Mouse (Mus musculus) kidney, embryonic 16.5 days (tissue): Measurements from ENCODE around the gene 1700016C15Rik. TPM values are rescaled to one million over a fixed set of nuclear protein-coding genes. Genes with fewer than 3 reads are reported as not detected.

Experiments
- ATAC-seq: fragments of 200-750 bp; cut with Nextera tagmentation; 2 replicates; pipeline ENCODE4 v1.8.0; 2017; ENCODE audit warnings: moderate TSS enrichment; ENCODE audit not compliant: low FRiP score, low TSS enrichment
- H3K27ac ChIP-seq: fragments of 300-500 bp; sonication (generic); 2 replicates; pipeline ENCODE4 v1.5.1; 2014; ENCODE audit warnings: low read length
- H3K27me3 ChIP-seq: fragments of 300-500 bp; sonication (generic); 2 replicates; pipeline ENCODE4 v1.6.1; 2014; ENCODE audit warnings: low read length, control low read depth, mixed read lengths; ENCODE audit not compliant: insufficient read depth
- H3K36me3 ChIP-seq: fragments of 300-500 bp; sonication (generic); 2 replicates; pipeline ENCODE4 v1.6.1; 2014; ENCODE audit warnings: low read length, control low read depth, mixed read lengths; ENCODE audit not compliant: insufficient read depth
- H3K4me1 ChIP-seq: fragments of 300-500 bp; sonication (generic); 2 replicates; pipeline ENCODE4 v1.6.1; 2014; ENCODE audit warnings: low read length, control low read depth, mixed read lengths; ENCODE audit not compliant: insufficient read depth
- H3K4me2 ChIP-seq: fragments of 300-500 bp; sonication (generic); replicated peaks from 2 replicates; pipeline ENCODE4 v1.6.1; 2014; ENCODE audit warnings: low read depth, low read length
- H3K4me3 ChIP-seq: fragments of 300-500 bp; sonication (generic); 2 replicates; pipeline ENCODE4 v1.5.1; 2014; ENCODE audit warnings: mild to moderate bottlenecking, low read length
- H3K9ac ChIP-seq: fragments of 300-500 bp; sonication (generic); replicated peaks from 2 replicates; pipeline ENCODE4 v1.6.1; 2014; ENCODE audit warnings: low read length
- H3K9me3 ChIP-seq: fragments of 300-500 bp; sonication (generic); 2 replicates; pipeline ENCODE4 v1.6.1; 2016; ENCODE audit warnings: low read length, control low read depth
- WGBS: fragments of 180-500 bp; shearing (Covaris S2); extraction: QIAGEN DNeasy Blood & Tissue Kit; methylation state at CpG from one replicate; pipeline ENCODE4 v1.1.7; 2014; 5-methylcytosine and 5-hydroxymethylcytosine counted together
- polyA plus RNA-seq: library from polyadenylated mRNA; unstranded; fragments of >200 nt; fragmentation: Nextera tagmentation; extraction: Ambion mirVana; gene quantifications from 2 replicates; pipeline ENCODE4 v1.2.1, GENCODE M21; 2015

1700016C15Rik gene
- polyA plus RNA-seq, 1 experiment from 2014 or later = 0.71 TPM

DNA sequence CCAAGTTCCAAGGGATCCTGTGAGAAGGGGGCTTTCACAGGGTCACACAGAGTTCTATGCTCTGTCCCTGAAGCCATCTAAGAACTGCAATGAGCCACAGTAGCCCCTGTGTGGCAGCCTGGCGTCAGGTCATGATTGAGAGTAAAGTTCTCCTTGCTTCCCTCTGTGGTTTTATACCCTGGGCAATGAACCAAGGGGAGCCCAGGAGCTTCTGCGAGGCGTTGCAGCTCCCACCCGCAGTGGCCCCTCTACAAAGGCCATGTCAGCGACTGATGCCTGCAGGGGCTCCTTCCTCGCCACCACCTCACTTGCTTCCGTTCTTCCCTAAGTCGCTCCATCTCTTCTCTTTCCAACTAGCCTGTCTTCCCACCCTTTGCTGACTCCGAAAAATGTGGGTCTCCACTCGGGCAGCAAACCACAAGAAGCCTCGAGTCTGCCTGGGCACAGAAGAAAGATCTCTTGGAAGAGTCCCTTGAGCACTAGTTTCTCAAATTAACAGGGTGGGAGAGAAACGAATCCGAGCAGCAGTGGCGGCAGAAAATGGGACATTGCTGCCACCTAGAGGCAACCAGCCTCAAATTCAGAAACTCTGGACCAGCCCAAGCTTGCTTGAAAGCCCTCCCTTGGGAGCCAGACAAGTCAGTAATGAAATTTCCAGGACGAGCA, 27.0 kb upstream of the 1700016C15Rik start:
- Histone ChIP-seq H3K36me3 (no peaks in the 10 kb centered on the region), H3K27me3 (no peaks in the 10 kb centered on the region), H3K9ac (peak overlapping the region; percentile 46), H3K4me1 (no peaks in the 10 kb centered on the region), H3K9me3 (no peaks in the 10 kb centered on the region), H3K4me3 (peak overlapping the region; percentile 49), H3K4me2 (peak overlapping the region; percentile 86), H3K27ac (no peak overlapping the region)
- ATAC-seq = peak; percentile 89
- under 1% methylated on average over 15 of the region's 15 CpGs for WGBS

DNA sequence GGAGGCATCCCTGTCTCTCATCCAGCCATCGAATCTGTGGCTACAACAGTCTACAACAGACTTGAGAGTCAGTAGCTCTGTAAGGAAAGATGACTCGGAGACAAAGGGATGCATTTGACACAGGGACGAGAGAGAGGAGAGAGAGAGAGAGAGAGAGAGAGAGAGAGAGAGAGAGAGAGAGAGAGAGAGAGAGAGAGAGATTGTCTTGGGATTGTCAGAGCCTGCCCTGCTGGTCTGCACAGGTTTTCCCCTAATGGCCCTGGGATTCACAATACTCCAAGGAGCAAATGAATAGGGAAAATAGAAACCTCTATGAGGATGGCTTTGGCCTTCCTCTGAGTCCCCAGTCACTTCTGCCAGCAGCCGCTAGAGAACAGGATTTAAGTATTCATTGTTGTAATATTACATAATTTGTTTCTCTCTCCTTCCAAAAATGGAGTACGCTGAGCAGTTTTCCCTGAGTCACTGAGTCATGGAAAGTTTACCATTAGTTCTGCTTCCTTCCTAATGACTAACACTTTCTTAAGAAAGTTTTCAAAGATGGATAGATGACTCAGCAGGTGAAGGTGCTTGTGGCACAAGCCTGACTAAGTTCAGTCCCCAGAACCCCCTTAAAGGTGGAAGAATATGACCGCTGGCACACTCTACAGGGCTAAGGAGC, 26.3 kb upstream of the 1700016C15Rik start:
- Histone ChIP-seq H3K4me3 (no peak overlapping the region), H3K4me2 (0 out of 2 replicates have a peak overlapping the region, but pooled peaks have one; percentile 86), H3K27me3 (no peaks in the 10 kb centered on the region), H3K36me3 (no peaks in the 10 kb centered on the region), H3K9me3 (no peaks in the 10 kb centered on the region), H3K27ac (no peak overlapping the region), H3K9ac (no peak overlapping the region), H3K4me1 (no peaks in the 10 kb centered on the region)
- no peak for ATAC-seq
- WGBS = 48% methylated on average over 6 of the region's 6 CpGs

DNA sequence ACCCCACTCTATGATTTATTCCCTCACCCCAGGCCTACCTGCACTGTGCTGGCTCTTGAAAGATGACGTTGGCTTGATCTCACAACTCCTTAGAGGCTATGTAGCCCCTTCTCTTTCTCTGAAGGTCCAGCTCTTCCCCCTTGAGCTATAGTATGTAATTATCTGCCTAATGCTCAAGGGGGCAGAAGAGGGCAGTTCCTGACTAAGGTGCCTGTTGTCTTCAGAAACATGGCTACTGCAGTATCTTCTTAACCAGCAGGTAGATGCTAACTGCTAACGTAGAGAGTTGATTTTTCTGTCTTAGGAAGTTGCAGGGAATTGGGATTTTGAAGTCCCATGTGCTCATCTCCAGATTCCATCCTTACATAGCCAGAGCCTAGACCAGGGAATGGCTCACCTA, 24.4 kb upstream of the 1700016C15Rik start:
- H3K4me3 ChIP-seq = no peak overlapping the region
- 58% methylated on average over 2 of the region's 2 CpGs for WGBS
- H3K9ac ChIP-seq = no peak overlapping the region
- H3K27me3 ChIP-seq = no peaks in the 10 kb centered on the region
- peaks cover 6% of the 10 kb centered on the region; the same call in 1 of the 2 replicates for H3K9me3 ChIP-seq
- no peaks in the 10 kb centered on the region for H3K36me3 ChIP-seq
- ATAC-seq = no peak
- H3K27ac ChIP-seq = no peak overlapping the region
- H3K4me2 ChIP-seq = no peak overlapping the region
- H3K4me1 ChIP-seq = no peaks in the 10 kb centered on the region

DNA sequence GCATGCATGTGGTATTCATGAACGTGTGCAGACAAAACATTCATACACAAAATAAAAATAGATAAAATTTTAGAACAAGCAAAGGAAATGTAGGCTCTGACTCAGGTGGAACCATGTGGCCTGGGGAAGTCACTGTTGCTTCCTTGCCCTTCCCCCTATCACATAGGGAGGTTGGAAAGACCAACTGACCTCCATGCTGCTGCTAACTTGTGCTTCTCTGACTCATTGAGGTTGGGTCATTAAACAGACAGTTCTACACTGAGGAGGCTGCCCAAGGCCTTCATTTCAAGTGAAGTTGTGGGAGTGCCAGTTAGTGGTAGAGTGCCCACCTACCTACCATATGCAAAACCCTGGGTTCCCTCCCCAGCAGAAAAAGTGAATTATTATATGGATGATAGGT, 22.0 kb upstream of the 1700016C15Rik start:
- Histone ChIP-seq H3K9ac (no peak overlapping the region), H3K36me3 (no peaks in the 10 kb centered on the region), H3K4me2 (no peak overlapping the region), H3K9me3 (peaks cover 6% of the 10 kb centered on the region; the same call in 1 of the 2 replicates), H3K4me3 (no peak overlapping the region), H3K27me3 (no peaks in the 10 kb centered on the region), H3K4me1 (no peaks in the 10 kb centered on the region), H3K27ac (no peak overlapping the region)
- ATAC-seq = no peak
- WGBS = 92% methylated on average over 1 of the region's 1 CpGs

DNA sequence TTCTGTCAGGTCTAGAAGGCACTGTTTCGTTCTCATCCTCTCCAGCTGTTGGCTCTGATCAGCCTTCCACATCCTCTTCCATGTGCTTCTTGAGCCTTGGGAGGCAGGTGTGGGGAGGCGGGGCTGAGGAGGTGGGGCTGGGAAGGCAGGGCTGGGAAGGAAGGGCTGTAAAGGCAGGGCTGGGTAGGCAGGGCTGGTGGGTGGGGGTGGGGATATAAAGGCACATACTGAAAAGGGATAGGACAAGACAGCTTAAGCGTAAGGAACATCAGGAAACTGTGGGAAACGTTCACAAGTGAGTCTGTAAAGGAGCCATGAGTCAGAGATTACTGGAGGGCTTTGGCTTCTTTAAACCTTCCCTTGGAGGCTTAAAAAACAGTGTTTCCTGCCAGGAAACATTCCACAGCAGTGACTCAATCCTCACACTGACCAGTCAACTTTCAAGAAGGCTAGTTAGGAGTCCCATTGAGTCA, 21.0 kb upstream of the 1700016C15Rik start:
- no peaks in the 10 kb centered on the region for H3K4me1 ChIP-seq
- WGBS = 56% methylated on average over 4 of the region's 4 CpGs
- no peak overlapping the region for H3K9ac ChIP-seq
- ATAC-seq = 0 out of 2 replicates have a peak, but pooled peaks have one; percentile 29
- no peak overlapping the region for H3K4me3 ChIP-seq
- H3K27me3 ChIP-seq = no peaks in the 10 kb centered on the region
- no peak overlapping the region for H3K4me2 ChIP-seq
- H3K9me3 ChIP-seq = peaks cover 6% of the 10 kb centered on the region; the same call in 1 of the 2 replicates
- no peak overlapping the region for H3K27ac ChIP-seq
- no peaks in the 10 kb centered on the region for H3K36me3 ChIP-seq

DNA sequence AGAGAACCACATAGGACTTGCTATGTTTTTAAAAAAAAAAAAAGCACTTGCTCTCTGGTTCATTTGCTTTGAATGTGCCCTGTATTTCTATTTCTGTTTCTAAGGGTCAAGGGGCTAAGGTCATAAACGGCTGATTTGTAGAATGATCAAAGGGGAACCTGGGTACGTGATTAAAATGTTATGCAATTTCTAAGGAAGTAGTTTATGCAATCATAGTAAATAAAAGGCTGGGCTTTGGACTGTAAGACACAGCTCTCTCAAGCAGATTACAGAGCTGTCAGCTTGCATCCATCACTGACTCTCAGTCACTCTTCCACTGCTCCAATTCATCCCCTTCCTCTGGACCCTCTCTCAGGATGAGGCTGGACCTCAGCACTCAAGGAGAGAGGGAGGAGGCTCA, 18.6 kb upstream of the 1700016C15Rik start:
- H3K4me2 ChIP-seq = no peak overlapping the region
- H3K36me3 ChIP-seq = no peaks in the 10 kb centered on the region
- H3K9me3 ChIP-seq = peaks cover 6% of the 10 kb centered on the region; the same call in 1 of the 2 replicates
- 60% methylated on average over 2 of the region's 2 CpGs for WGBS
- no peak overlapping the region for H3K27ac ChIP-seq
- H3K4me3 ChIP-seq = no peak overlapping the region
- H3K27me3 ChIP-seq = no peaks in the 10 kb centered on the region
- H3K9ac ChIP-seq = no peak overlapping the region
- no peaks in the 10 kb centered on the region for H3K4me1 ChIP-seq
- no peak for ATAC-seq

DNA sequence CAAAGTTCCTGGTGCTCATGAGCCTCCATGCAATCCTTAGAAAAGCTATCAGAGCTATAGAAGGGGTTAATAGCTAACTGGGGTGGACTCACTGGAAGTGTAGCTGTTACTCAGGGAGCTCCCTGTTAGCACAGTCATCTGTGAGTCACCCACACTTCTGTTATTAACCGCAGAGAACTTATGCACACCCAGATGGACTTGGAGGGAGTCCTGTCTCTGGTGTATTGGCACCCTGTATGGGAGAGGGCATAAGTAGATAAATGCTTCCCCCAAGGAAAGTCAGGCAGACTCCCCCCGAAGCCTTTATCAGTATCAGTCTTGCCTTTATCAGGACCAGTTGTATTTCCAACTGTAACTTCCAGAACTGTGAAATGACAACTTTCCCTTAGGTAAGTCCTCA, 18.2 kb upstream of the 1700016C15Rik start:
- H3K27ac ChIP-seq = no peak overlapping the region
- no peak overlapping the region for H3K4me3 ChIP-seq
- peaks cover 6% of the 10 kb centered on the region; the same call in 1 of the 2 replicates for H3K9me3 ChIP-seq
- H3K27me3 ChIP-seq = no peaks in the 10 kb centered on the region
- 0 out of 2 replicates have a peak, but pooled peaks have one; percentile 54 for ATAC-seq
- no peaks in the 10 kb centered on the region for H3K4me1 ChIP-seq
- no peaks in the 10 kb centered on the region for H3K36me3 ChIP-seq
- no peak overlapping the region for H3K9ac ChIP-seq
- WGBS = 79% methylated on average over 2 of the region's 2 CpGs
- H3K4me2 ChIP-seq = no peak overlapping the region

DNA sequence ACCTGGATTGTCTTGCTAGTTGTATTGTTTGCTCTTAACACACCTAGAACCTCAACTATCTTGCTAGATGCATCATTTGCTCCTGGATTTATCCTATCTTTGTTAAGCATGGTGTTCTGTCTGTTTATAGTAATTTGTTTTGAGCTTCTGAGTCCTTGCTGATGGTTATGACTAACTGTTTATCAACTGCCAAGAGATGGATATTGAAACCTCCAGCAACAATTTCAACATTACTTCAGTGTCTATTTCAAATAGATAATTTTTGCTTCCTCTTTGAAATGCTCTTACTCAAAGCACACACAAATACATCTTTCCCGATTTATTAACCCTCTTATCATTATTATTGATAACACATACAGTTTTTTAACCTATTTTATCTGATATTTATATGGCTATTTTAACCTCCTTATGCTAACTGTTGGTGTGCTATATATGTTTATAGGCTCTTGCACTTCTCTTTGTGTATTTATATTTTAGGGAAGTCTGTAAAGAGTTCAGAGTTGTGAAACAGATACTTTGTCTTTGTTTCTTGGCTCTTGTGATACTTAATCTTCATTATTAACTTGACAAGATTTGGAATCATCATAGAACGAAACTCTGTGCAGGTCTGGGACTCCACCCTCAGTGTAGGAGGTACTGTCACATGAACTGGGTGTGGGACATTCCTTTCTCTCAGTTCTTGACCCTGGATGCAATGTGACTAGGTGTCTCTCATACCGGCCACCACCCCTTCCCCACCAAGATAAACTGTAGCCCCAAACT, 15.8 kb upstream of the 1700016C15Rik start:
- no peak overlapping the region for H3K4me3 ChIP-seq
- no peaks in the 10 kb centered on the region for H3K27me3 ChIP-seq
- H3K4me2 ChIP-seq = no peak overlapping the region
- 81% methylated on average over 3 of the region's 3 CpGs for WGBS
- H3K27ac ChIP-seq = no peak overlapping the region
- ATAC-seq = no peak
- no peaks in the 10 kb centered on the region for H3K36me3 ChIP-seq
- H3K4me1 ChIP-seq = no peaks in the 10 kb centered on the region
- H3K9me3 ChIP-seq = peaks cover 6% of the 10 kb centered on the region; the same call in 1 of the 2 replicates
- no peak overlapping the region for H3K9ac ChIP-seq

DNA sequence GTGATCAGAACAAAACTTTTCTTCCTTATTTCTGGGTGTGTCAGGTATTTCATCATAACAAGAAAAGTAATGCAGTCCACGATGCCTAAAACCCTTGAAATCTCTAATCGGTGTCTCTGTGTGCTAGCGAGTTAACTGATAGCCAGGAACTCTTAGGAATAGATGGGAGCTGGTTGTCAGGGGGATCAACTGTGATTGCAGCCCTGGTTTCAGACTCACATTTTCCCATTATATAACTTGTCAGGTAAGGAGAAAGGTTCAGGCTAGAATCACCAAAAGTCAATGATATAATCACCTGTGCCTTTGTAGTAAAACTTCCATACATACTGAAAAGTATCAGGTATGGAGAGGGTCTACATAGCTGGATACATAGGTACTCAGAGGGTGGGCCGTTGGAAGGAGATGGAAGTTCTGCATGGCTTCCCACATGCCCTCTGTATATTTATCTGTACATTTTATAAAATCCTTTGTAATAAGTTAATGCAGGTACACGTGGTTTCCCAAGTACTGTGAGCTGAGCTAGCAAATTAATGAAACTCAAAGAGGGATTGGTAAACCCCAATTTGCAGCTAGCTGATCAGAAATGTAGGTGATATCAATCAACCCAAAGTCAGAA, 15.1 kb upstream of the 1700016C15Rik start:
- no peak for ATAC-seq
- Histone ChIP-seq H3K4me1 (no peaks in the 10 kb centered on the region), H3K9me3 (peaks cover 6% of the 10 kb centered on the region; the same call in 1 of the 2 replicates), H3K27ac (no peak overlapping the region), H3K4me3 (no peak overlapping the region), H3K36me3 (no peaks in the 10 kb centered on the region), H3K4me2 (no peak overlapping the region), H3K27me3 (no peaks in the 10 kb centered on the region), H3K9ac (no peak overlapping the region)
- WGBS = 85% methylated on average over 5 of the region's 5 CpGs
